Mouse (Mus musculus): Measurements from ENCODE around the gene Tbx5. TPM values are rescaled to one million over a fixed set of nuclear protein-coding genes. Genes with fewer than 3 reads are reported as not detected.

The Tbx5 gene
- polyA plus RNA-seq, 1 experiment from 2014 or later: 39.2 TPM

- peak overlapping the region; percentile 86 to 90 for H3K27ac ChIP-seq (replicated peaks in 1 of 2; ENCODE audit: control insufficient read depth in 1 of 2, insufficient read depth in 1 of 2, low read depth in 2 of 2, low read length in 2 of 2)
- H3K4me2 ChIP-seq (ENCODE audit: low read length): peak overlapping the region; percentile 66
- peak overlapping the region; percentile 57 to 65 for H3K4me3 ChIP-seq (ENCODE audit: control insufficient read depth in 1 of 2, insufficient read depth in 1 of 2, low read depth in 1 of 2, low read length in 2 of 2)
- peaks cover 12 to 13% of the 10 kb centered on the region in 2 experiments for H3K4me1 ChIP-seq (ENCODE audit: control insufficient read depth in 2 of 2, insufficient read depth in 2 of 2, low read length in 2 of 2)
- WGBS: 6% methylated on average over 25 of the region's 25 CpGs
- H3K27me3 ChIP-seq (ENCODE audit: control insufficient read depth, insufficient read depth, low read length): 0 out of 2 replicates have a peak, but pooled peaks cover 3% of the 10 kb centered on the region
- peak overlapping the region; percentile 89 for H3K9ac ChIP-seq (ENCODE audit: low read length)
- no peaks in the 10 kb centered on the region; the same call in 1 of the 2 replicates for H3K36me3 ChIP-seq (ENCODE audit: control insufficient read depth, insufficient read depth, low read length)
- no peak for ATAC-seq (ENCODE audit: insufficient number of reproducible peaks, insufficient read depth, low FRiP score, low read depth)
- no peaks in the 10 kb centered on the region for H3K9me3 ChIP-seq (ENCODE audit: control insufficient read depth, low read length)
These were observed 533 bp upstream of the Tbx5 start for GRCm38 (mm10) chr5:119831791-119832478.

- WGBS: 36% methylated on average over 8 of the region's 8 CpGs
- peak overlapping the region; percentile 86 to 90 for H3K27ac ChIP-seq (replicated peaks in 1 of 2; ENCODE audit: control insufficient read depth in 1 of 2, insufficient read depth in 1 of 2, low read depth in 2 of 2, low read length in 2 of 2)
- ATAC-seq (ENCODE audit: insufficient number of reproducible peaks, insufficient read depth, low FRiP score, low read depth): no peak
- H3K36me3 ChIP-seq (ENCODE audit: control insufficient read depth, insufficient read depth, low read length): no peaks in the 10 kb centered on the region; the same call in 1 of the 2 replicates
- peaks cover 7% of the 10 kb centered on the region in 2 experiments; a peak in 3 of 4 replicates for H3K4me1 ChIP-seq (ENCODE audit: control insufficient read depth in 2 of 2, insufficient read depth in 2 of 2, low read length in 2 of 2)
- peak overlapping the region; percentile 57 to 65 for H3K4me3 ChIP-seq (ENCODE audit: control insufficient read depth in 1 of 2, insufficient read depth in 1 of 2, low read depth in 1 of 2, low read length in 2 of 2)
- 0 out of 2 replicates have a peak, but pooled peaks cover 3% of the 10 kb centered on the region for H3K27me3 ChIP-seq (ENCODE audit: control insufficient read depth, insufficient read depth, low read length)
- H3K9ac ChIP-seq (ENCODE audit: low read length): peak overlapping the region; percentile 89
- H3K4me2 ChIP-seq (ENCODE audit: low read length): peak overlapping the region; percentile 66
- no peaks in the 10 kb centered on the region for H3K9me3 ChIP-seq (ENCODE audit: control insufficient read depth, low read length)
These were observed 959 bp downstream of the Tbx5 start for GRCm38 (mm10) chr5:119833223-119834030.

DNA sequence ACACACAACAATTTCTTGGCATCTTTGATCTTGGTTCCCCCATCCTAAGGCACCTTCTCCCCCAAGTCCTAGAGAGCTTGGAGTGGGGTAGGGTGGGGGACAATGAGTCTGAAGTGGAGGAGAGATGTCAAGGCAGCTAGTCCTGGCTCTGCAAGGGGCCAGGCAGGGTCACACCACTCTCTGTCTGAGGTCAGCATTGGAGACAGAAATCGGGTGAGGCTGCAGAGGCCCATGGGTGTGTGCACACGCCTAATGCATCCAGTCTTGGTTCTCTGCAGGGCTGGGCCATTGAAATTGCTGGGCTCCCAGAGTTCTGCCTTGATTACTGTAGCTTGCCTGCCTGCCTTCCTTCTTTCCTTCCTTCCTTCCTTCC, 1.5 kb downstream of the Tbx5 start:
- Histone ChIP-seq H3K4me3 (ENCODE audit: control insufficient read depth in 1 of 2, insufficient read depth in 1 of 2, low read depth in 1 of 2, low read length in 2 of 2) (peak overlapping the region; percentile 57 to 65), H3K9ac (ENCODE audit: low read length) (peak overlapping the region; percentile 89), H3K4me2 (ENCODE audit: low read length) (peak overlapping the region; percentile 66), H3K27ac (replicated peaks in 1 of 2; ENCODE audit: control insufficient read depth in 1 of 2, insufficient read depth in 1 of 2, low read depth in 2 of 2, low read length in 2 of 2) (peak overlapping the region; percentile 86 to 90), H3K27me3 (ENCODE audit: control insufficient read depth, insufficient read depth, low read length) (0 out of 2 replicates have a peak, but pooled peaks cover 3% of the 10 kb centered on the region), H3K4me1 (ENCODE audit: control insufficient read depth in 2 of 2, insufficient read depth in 2 of 2, low read length in 2 of 2) (peaks cover 3 to 7% of the 10 kb centered on the region in 2 experiments; a peak in 2 of 4 replicates), H3K9me3 (ENCODE audit: control insufficient read depth, low read length) (no peaks in the 10 kb centered on the region), H3K36me3 (ENCODE audit: control insufficient read depth, insufficient read depth, low read length) (no peaks in the 10 kb centered on the region; the same call in 1 of the 2 replicates)
- 32% methylated on average over 2 of the region's 2 CpGs for WGBS
- 0 out of 2 replicates have a peak, but pooled peaks have one; percentile 37 for ATAC-seq (ENCODE audit: insufficient number of reproducible peaks, insufficient read depth, low FRiP score, low read depth)

- Histone ChIP-seq H3K36me3 (ENCODE audit: control insufficient read depth, insufficient read depth, low read length) (no peaks in the 10 kb centered on the region; the same call in 1 of the 2 replicates), H3K9me3 (ENCODE audit: control insufficient read depth, low read length) (no peaks in the 10 kb centered on the region), H3K27me3 (ENCODE audit: control insufficient read depth, insufficient read depth, low read length) (0 out of 2 replicates have a peak, but pooled peaks cover 3% of the 10 kb centered on the region), H3K27ac (replicated peaks in 1 of 2; ENCODE audit: control insufficient read depth in 1 of 2, insufficient read depth in 1 of 2, low read depth in 2 of 2, low read length in 2 of 2) (peak overlapping the region; percentile 89 to 90), H3K9ac (ENCODE audit: low read length) (peak overlapping the region; percentile 89), H3K4me1 (ENCODE audit: control insufficient read depth in 2 of 2, insufficient read depth in 2 of 2, low read length in 2 of 2) (peaks cover 13 to 17% of the 10 kb centered on the region in 2 experiments), H3K4me3 (ENCODE audit: control insufficient read depth in 1 of 2, insufficient read depth in 1 of 2, low read depth in 1 of 2, low read length in 2 of 2) (peak overlapping the region; percentile 65), H3K4me2 (ENCODE audit: low read length) (peak overlapping the region; percentile 66)
- 1% methylated on average over 30 of the region's 30 CpGs for WGBS
- peak; percentile 20; the same call in 1 of the 2 replicates for ATAC-seq (ENCODE audit: insufficient number of reproducible peaks, insufficient read depth, low FRiP score, low read depth)
These were observed 2.8 kb downstream of the Tbx5 start for GRCm38 (mm10) chr5:119835053-119835867.

DNA sequence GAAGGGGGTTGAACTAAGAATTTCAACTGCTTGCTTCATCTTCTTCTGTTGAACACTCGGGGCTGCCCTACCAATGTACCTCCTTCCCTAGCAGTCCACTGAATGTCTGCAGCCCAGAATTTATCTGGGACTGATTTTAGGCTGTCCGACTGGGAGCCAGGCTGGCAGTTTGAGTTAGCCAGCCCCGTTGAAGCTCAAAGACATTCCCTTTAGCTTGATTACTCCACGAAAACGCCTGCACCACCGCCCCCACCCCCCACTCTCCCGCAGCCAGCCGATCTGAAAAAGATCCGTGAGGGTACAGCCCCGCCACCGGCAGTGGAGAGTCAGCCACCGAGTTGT, 3.4 kb downstream of the Tbx5 start:
- Histone ChIP-seq H3K4me1 (ENCODE audit: control insufficient read depth in 2 of 2, insufficient read depth in 2 of 2, low read length in 2 of 2) (peaks cover 17 to 18% of the 10 kb centered on the region in 2 experiments), H3K4me2 (ENCODE audit: low read length) (peak overlapping the region; percentile 66), H3K9ac (ENCODE audit: low read length) (peak overlapping the region; percentile 89), H3K4me3 (ENCODE audit: control insufficient read depth in 1 of 2, insufficient read depth in 1 of 2, low read depth in 1 of 2, low read length in 2 of 2) (peak overlapping the region; percentile 65), H3K36me3 (ENCODE audit: control insufficient read depth, insufficient read depth, low read length) (no peaks in the 10 kb centered on the region; the same call in 1 of the 2 replicates), H3K27ac (replicated peaks in 1 of 2; ENCODE audit: control insufficient read depth in 1 of 2, insufficient read depth in 1 of 2, low read depth in 2 of 2, low read length in 2 of 2) (peak overlapping the region; percentile 89 to 90), H3K27me3 (ENCODE audit: control insufficient read depth, insufficient read depth, low read length) (0 out of 2 replicates have a peak, but pooled peaks cover 3% of the 10 kb centered on the region), H3K9me3 (ENCODE audit: control insufficient read depth, low read length) (no peaks in the 10 kb centered on the region)
- no peak for ATAC-seq (ENCODE audit: insufficient number of reproducible peaks, insufficient read depth, low FRiP score, low read depth)
- under 1% methylated on average over 12 of the region's 12 CpGs for WGBS

GRCm38 (mm10) chr5:119836618-119837305, 4.3 kb downstream of the Tbx5 start:
- Histone ChIP-seq H3K36me3 (ENCODE audit: control insufficient read depth, insufficient read depth, low read length) (peaks cover 8% of the 10 kb centered on the region), H3K27me3 (ENCODE audit: control insufficient read depth, insufficient read depth, low read length) (peaks cover 6% of the 10 kb centered on the region; the same call in 1 of the 2 replicates), H3K4me1 (ENCODE audit: control insufficient read depth in 2 of 2, insufficient read depth in 2 of 2, low read length in 2 of 2) (peaks cover 22 to 24% of the 10 kb centered on the region in 2 experiments), H3K9me3 (ENCODE audit: control insufficient read depth, low read length) (no peaks in the 10 kb centered on the region), H3K4me2 (ENCODE audit: low read length) (peak overlapping the region; percentile 66), H3K9ac (ENCODE audit: low read length) (peak overlapping the region; percentile 89), H3K4me3 (ENCODE audit: control insufficient read depth in 1 of 2, insufficient read depth in 1 of 2, low read depth in 1 of 2, low read length in 2 of 2) (peak overlapping the region; percentile 65 to 68), H3K27ac (replicated peaks in 1 of 2; ENCODE audit: control insufficient read depth in 1 of 2, insufficient read depth in 1 of 2, low read depth in 2 of 2, low read length in 2 of 2) (peak overlapping the region; percentile 59 to 90)
- ATAC-seq (ENCODE audit: insufficient number of reproducible peaks, insufficient read depth, low FRiP score, low read depth): no peak
- WGBS: 1% methylated on average over 28 of the region's 28 CpGs
